Mouse (Mus musculus) granulocyte monocyte progenitor cell, adult 5-6 weeks (primary cell): ENCODE measurements at regions not wholly inside any gene's neighbourhood (a gene's known extent, or its start where the extent isn't known, plus 50 kb on each side); places are given as distances from the start of the nearest gene placed in this dataset.
A peak's percentile ranks its signal among the peaks of the same experiment; 100 is the strongest.

Source experiments
- ATAC-seq: replicated peaks from 2 replicates; pipeline ENCODE4 v1.8.0; 2016; ENCODE audit warnings: mild to moderate bottlenecking, moderate TSS enrichment, inconsistent platforms; ENCODE audit not compliant: poor library complexity, severe bottlenecking

GRCm38 (mm10) chr3:121864734-121865445, 49.8 kb upstream of the Abcd3 start:
- ATAC-seq, result peak; percentile 55
